Mouse (Mus musculus) spleen, postnatal 14 days (tissue): Measurements from ENCODE around the gene Pzp.

Experiments used
- DNase-seq, 2 experiments: peaks; one replicate each; pipeline ENCODE4 v3.0.0; 2021 to 2022; ENCODE audit warnings: low spot score in 2 of 2

Pzp gene

GRCm38 (mm10) chr6:128479463-128480454 is 46.8 kb downstream of the Pzp start:
- DNase-seq: peak; percentile 81 to 93

- no peak for DNase-seq
Observed at GRCm38 (mm10) chr6:128477495-128477894, 49.0 kb downstream of the Pzp start.

GRCm38 (mm10) chr6:128474112-128474511 is 52.4 kb downstream of the Pzp start:
- DNase-seq: no peak

- DNase-seq: peak in 1 of 2 experiments; percentile 21
Observed at GRCm38 (mm10) chr6:128469451-128469850, 57.1 kb downstream of the Pzp start.

GRCm38 (mm10) chr6:128467298-128467697 is 59.2 kb downstream of the Pzp start:
- DNase-seq: no peak

GRCm38 (mm10) chr6:128466563-128466962 is 60.0 kb downstream of the Pzp start:
- DNase-seq: no peak

- no peak for DNase-seq
Observed at GRCm38 (mm10) chr6:128466043-128466442, 60.5 kb downstream of the Pzp start.

- no peak for DNase-seq
Observed at GRCm38 (mm10) chr6:128464996-128465395, 61.5 kb downstream of the Pzp start.

GRCm38 (mm10) chr6:128461606-128462005 is 64.9 kb downstream of the Pzp start:
- DNase-seq: no peak

GRCm38 (mm10) chr6:128460729-128461503 is 65.6 kb downstream of the Pzp start:
- no peak for DNase-seq

- DNase-seq: no peak
Observed at GRCm38 (mm10) chr6:128460321-128460720, 66.2 kb downstream of the Pzp start.

- no peak for DNase-seq
Observed at GRCm38 (mm10) chr6:128457186-128457585, 69.3 kb downstream of the Pzp start.

GRCm38 (mm10) chr6:128455835-128456605 is 70.5 kb downstream of the Pzp start:
- no peak for DNase-seq

- no peak for DNase-seq
Observed at GRCm38 (mm10) chr6:128447063-128447462, 79.5 kb downstream of the Pzp start.

GRCm38 (mm10) chr6:128445761-128446535 is 80.6 kb downstream of the Pzp start:
- no peak for DNase-seq

GRCm38 (mm10) chr6:128440238-128440637 is 86.3 kb downstream of the Pzp start:
- no peak for DNase-seq

GRCm38 (mm10) chr6:128438871-128439341 is 87.6 kb downstream of the Pzp start:
- DNase-seq: no peak

GRCm38 (mm10) chr6:128438317-128438870 is 88.1 kb downstream of the Pzp start, which contains the start of gene Fkbp4:
Gene Fkbp4 (minus strand): TSS chr6:128438677.
- DNase-seq: peak; percentile 86 to 91

- peak; percentile 24 to 48 for DNase-seq
Observed at GRCm38 (mm10) chr6:128437731-128438316, 88.7 kb downstream of the Pzp start.

GRCm38 (mm10) chr6:128437288-128437687 is 89.2 kb downstream of the Pzp start:
- DNase-seq: no peak
